Mouse (Mus musculus): ENCODE results near the gene Uba5. TPM values are rescaled to one million over a fixed set of nuclear protein-coding genes. Genes with fewer than 3 reads are reported as not detected.

Uba5 gene
- polyA plus RNA-seq, 1 experiment from 2014 or later: 62.9 TPM

GRCm38 (mm10) chr9:104002913-104003330 lies 60.0 kb downstream of the Uba5 start:
- Histone ChIP-seq H3K36me3 (peaks cover 3% of the 10 kb centered on the region; the same call in 1 of the 2 replicates), H3K27me3 (peaks cover 13% of the 10 kb centered on the region; the same call in 1 of the 2 replicates), H3K27ac (replicated peaks) (peak overlapping the region; percentile 55), H3K9me3 (no peaks in the 10 kb centered on the region), H3K4me1 (peaks cover 10% of the 10 kb centered on the region), H3K4me3 (peak overlapping the region; percentile 55), H3K4me2 (replicated peaks) (peak overlapping the region; percentile 69), H3K9ac (replicated peaks) (peak overlapping the region; percentile 69)
- ATAC-seq (ENCODE audit: low FRiP score, low read depth): no peak; the same call in none of the 2 replicates
- WGBS: under 1% methylated on average over 37 of the region's 37 CpGs

GRCm38 (mm10) chr9:104001921-104002859 lies 60.7 kb downstream of the Uba5 start, which contains the start of gene Nphp3:
TSS of gene Nphp3 (plus strand) at chr9:104002544.
- Histone ChIP-seq H3K27ac (replicated peaks) (peak within 1 kb of the TSS; percentile 55), H3K4me3 (peak within 1 kb of the TSS; percentile 55), H3K9me3 (no peaks in the 10 kb centered on the region), H3K27me3 (peaks cover 13% of the 10 kb centered on the region; the same call in 1 of the 2 replicates), H3K9ac (replicated peaks) (peak within 1 kb of the TSS; percentile 69), H3K4me1 (peaks cover 10% of the 10 kb centered on the region), H3K36me3 (peaks cover 3% of the 10 kb centered on the region; the same call in 1 of the 2 replicates), H3K4me2 (replicated peaks) (peak within 1 kb of the TSS; percentile 69)
- ATAC-seq (ENCODE audit: low FRiP score, low read depth): peak; percentile 97
- under 1% methylated on average over 55 of the region's 55 CpGs for WGBS

GRCm38 (mm10) chr9:104000601-104001000 lies 62.3 kb downstream of the Uba5 start:
- H3K27ac ChIP-seq (replicated peaks): no peak overlapping the region
- H3K9me3 ChIP-seq: no peaks in the 10 kb centered on the region
- H3K4me1 ChIP-seq: peaks cover 10% of the 10 kb centered on the region
- H3K36me3 ChIP-seq: 0 out of 2 replicates have a peak, but pooled peaks cover 2% of the 10 kb centered on the region
- 66% methylated on average over 3 of the region's 3 CpGs for WGBS
- no peak for ATAC-seq (ENCODE audit: low FRiP score, low read depth)
- H3K4me2 ChIP-seq (replicated peaks): no peak overlapping the region
- H3K27me3 ChIP-seq: peaks cover 15% of the 10 kb centered on the region; the same call in 1 of the 2 replicates
- H3K9ac ChIP-seq (replicated peaks): no peak overlapping the region
- H3K4me3 ChIP-seq: no peak overlapping the region

Other genes with a start within 250 kb of the Uba5 start
- 5.2 and 6.0 TPM in 2 replicates for gene Nphp3, start 60.6 kb downstream of the Uba5 start, polyA plus RNA-seq (2016; fragmentation: Nextera tagmentation; extraction: Ambion mirVana)
- gene Gm28305, start 22.5 kb downstream of the Uba5 start, polyA plus RNA-seq (2016; fragmentation: Nextera tagmentation; extraction: Ambion mirVana): not detected in 2 replicates
- gene Acad11, start 243 bp upstream of the Uba5 start, polyA plus RNA-seq (2016; fragmentation: Nextera tagmentation; extraction: Ambion mirVana): 7.8 and 8.7 TPM in 2 replicates
- gene Ackr4, start 63.8 kb upstream of the Uba5 start, polyA plus RNA-seq (2016; fragmentation: Nextera tagmentation; extraction: Ambion mirVana): 0.48 and 0.69 TPM in 2 replicates
- gene Dnajc13, start 199.8 kb upstream of the Uba5 start, polyA plus RNA-seq (2016; fragmentation: Nextera tagmentation; extraction: Ambion mirVana): 24.2 and 25.4 TPM in 2 replicates